23 mouse cellular contexts compared by ENCODE assay signal in genomic region chr1:64706610-64707009, GRCm38 (mm10). TPM values are rescaled to one million over a fixed set of nuclear protein-coding genes. Genes with fewer than 3 reads are reported as not detected.
A peak's percentile ranks its signal among the peaks of the same experiment; 100 is the strongest.
DNase-seq lines count a peak whose midpoint lies in the region; ATAC-seq lines count a peak whose summit lies in the region.
"Had no signal": no experiment of that assay in that cellular context is flagged by ENCODE, and none has a peak within 500 bp of the region (broad histone marks: within the 10 kb centered on the region; RNA-seq: fewer than 3 reads in every experiment).

No protein-coding gene starts in this region.

- H3K9me3 ChIP-seq in liver, embryonic 15.5 days (replicated peaks), result no peaks in the 10 kb centered on the region
- H3K9me3 ChIP-seq in intestine, embryonic 16.5 days (ENCODE audit: control insufficient read depth, low read length), result no peaks in the 10 kb centered on the region
- H3K9me3 ChIP-seq: embryonic facial prominence, embryonic 15.5 days; forebrain, embryonic 10.5 days; heart, embryonic 15.5 days; hindbrain, embryonic 13.5 days had no signal

- DNase-seq in heart, adult 11 months, result peak; percentile 5
- DNase-seq in heart, adult 9 months (ENCODE audit: low spot score in 2 of 2), result no peak
- DNase-seq in c-Kit-positive CD71-positive TER-119-positive erythroid progenitor cells, embryonic 14.5 days (ENCODE audit: low spot score), result peak; percentile 46
- no peak for DNase-seq in urinary bladder, adult 2 months (ENCODE audit: low spot score)
- no peak for DNase-seq in right cerebral cortex, postnatal 4 days
- DNase-seq: adrenal gland, postnatal 14 days; cerebellum, adult 2 months; cerebellum, postnatal 10 days; gastrocnemius, postnatal 36 days; heart, adult 18-20 months; heart, postnatal 14 days had no signal

- WGBS in liver, embryonic 15.5 days (ENCODE audit: insufficient replicate concordance), result 48% methylated on average over 2 of the region's 2 CpGs
- WGBS in intestine, embryonic 16.5 days, result 94% methylated on average over 2 of the region's 2 CpGs

- no peaks in the 10 kb centered on the region for H3K36me3 ChIP-seq in liver, embryonic 15.5 days (replicated peaks)
- no peaks in the 10 kb centered on the region for H3K36me3 ChIP-seq in intestine, embryonic 16.5 days (ENCODE audit: control insufficient read depth, insufficient read depth, low read length)

- H3K9ac ChIP-seq in liver, embryonic 15.5 days, result no peak overlapping the region
- no peak overlapping the region for H3K9ac ChIP-seq in intestine, embryonic 16.5 days (ENCODE audit: low read depth, low read length)
- H3K9ac ChIP-seq: embryonic facial prominence, embryonic 15.5 days; heart, embryonic 15.5 days; hindbrain, embryonic 13.5 days had no signal

- no peak overlapping the region for H3K4me2 ChIP-seq in liver, embryonic 15.5 days
- no peak overlapping the region for H3K4me2 ChIP-seq in intestine, embryonic 16.5 days (ENCODE audit: low read depth, low read length)
- H3K4me2 ChIP-seq: embryonic facial prominence, embryonic 15.5 days; heart, embryonic 11.5 days; heart, embryonic 15.5 days; hindbrain, embryonic 13.5 days had no signal

- no peaks in the 10 kb centered on the region for H3K27me3 ChIP-seq in liver, embryonic 15.5 days
- H3K27me3 ChIP-seq in intestine, embryonic 16.5 days (replicated peaks; ENCODE audit: control insufficient read depth, insufficient read depth, low read length), result no peaks in the 10 kb centered on the region
- H3K27me3 ChIP-seq: embryonic facial prominence, embryonic 15.5 days; heart, embryonic 15.5 days; hindbrain, embryonic 13.5 days; Patski had no signal

- peaks cover 22% of the 10 kb centered on the region for H3K4me1 ChIP-seq in liver, embryonic 15.5 days (replicated peaks)
- no peaks in the 10 kb centered on the region for H3K4me1 ChIP-seq in intestine, embryonic 16.5 days (ENCODE audit: control insufficient read depth, insufficient read depth, low read length)
- H3K4me1 ChIP-seq: embryonic facial prominence, embryonic 15.5 days; forebrain, embryonic 10.5 days; heart, embryonic 15.5 days; hindbrain, embryonic 13.5 days had no signal

- no peak overlapping the region for H3K27ac ChIP-seq in liver, embryonic 15.5 days (replicated peaks)
- H3K27ac ChIP-seq in intestine, embryonic 16.5 days (ENCODE audit: low read length), result no peak overlapping the region
- H3K27ac ChIP-seq: embryonic facial prominence, embryonic 15.5 days; forebrain, embryonic 10.5 days; heart, embryonic 15.5 days; hindbrain, embryonic 13.5 days; hindbrain, postnatal 0 days had no signal

- H3K4me3 ChIP-seq in liver, embryonic 15.5 days (replicated peaks), result no peak overlapping the region
- H3K4me3 ChIP-seq in intestine, embryonic 16.5 days (ENCODE audit: low read length), result no peak overlapping the region
- H3K4me3 ChIP-seq: embryonic facial prominence, embryonic 15.5 days; erythroblast, embryonic 14.5 days; forebrain, embryonic 10.5 days; heart, embryonic 15.5 days; hindbrain, embryonic 13.5 days had no signal

- peak; percentile 60 for ATAC-seq in liver, embryonic 15.5 days (ENCODE audit: insufficient read depth)
- no peak for ATAC-seq in intestine, embryonic 16.5 days
- ATAC-seq: activated CD4-positive, CD25-positive, alpha-beta regulatory T cell, adult 4 months; forebrain, embryonic 14.5 days; hindbrain, postnatal 0 days; Patski had no signal

RNA-seq across cellular contexts. Expression of gene Ccnyl1, which starts 16.4 kb away (rescaled TPM):
- polyA plus RNA-seq in liver, embryonic 15.5 days (2015; fragmentation: Nextera tagmentation; extraction: Ambion mirVana), result 0.67 and 0.98 TPM in 2 replicates
- polyA plus RNA-seq in intestine, embryonic 16.5 days (2015; fragmentation: Nextera tagmentation; extraction: Ambion mirVana), result 3.8 TPM in 2 replicates
- 21.2 and 25.8 TPM in 2 replicates for polyA plus RNA-seq in urinary bladder, adult 2 months (2012; rRNA removed)

RNA-seq across cellular contexts. Expression of gene Fzd5, which starts 30.9 kb away (rescaled TPM):
- 2.1 and 2.3 TPM in 2 replicates for polyA plus RNA-seq in liver, embryonic 15.5 days (2015; fragmentation: Nextera tagmentation; extraction: Ambion mirVana)
- 5.7 and 6.1 TPM in 2 replicates for polyA plus RNA-seq in intestine, embryonic 16.5 days (2015; fragmentation: Nextera tagmentation; extraction: Ambion mirVana)
- 5.3 and 6.2 TPM in 2 replicates for polyA plus RNA-seq in urinary bladder, adult 2 months (2012; rRNA removed)

Comparison
In these comparisons a context has a peak if more than half of its experiments do, and no peak if none do; other contexts are left out.
1. DNase-seq: peak in heart, adult 11 months (single experiment) and c-Kit-positive CD71-positive TER-119-positive erythroid progenitor cells, embryonic 14.5 days (single experiment); none in heart, adult 9 months (0 of 2), urinary bladder, adult 2 months (single experiment) and right cerebral cortex, postnatal 4 days (single experiment).